Mouse (Mus musculus) Patski (cell line): ENCODE measurements around the gene Dhodh. TPM values are rescaled to one million over a fixed set of nuclear protein-coding genes. Genes with fewer than 3 reads are reported as not detected.

Experiments
- ATAC-seq: fragments of 100-300 bp; one replicate; pipeline ENCODE4 v1.8.0; 2021
- CTCF ChIA-PET: fragments of 350-600 bp; sonication (Branson Sonifier 250); formaldehyde crosslinking; loops from one replicate; lab custom pipeline; 2022; ENCODE audit warnings: inconsistent platforms; lab: Charles Lee
- POLR2A ChIA-PET: fragments of 350-600 bp; sonication (Branson Sonifier 250); formaldehyde crosslinking; loops from one replicate; lab custom pipeline; 2022; ENCODE audit warnings: antibody characterized with exemption, inconsistent platforms; lab: Charles Lee
- DNase-seq: peaks from one replicate; pipeline ENCODE4 v3.0.0-alpha.2; 2011; ENCODE audit warnings: low read depth, low spot score
- H3K27me3 ChIP-seq: fragments of 371-371 bp; one replicate; pipeline ENCODE4 v1.5.1; 2021
- CTCF ChIP-seq: fragments of 100-300 bp; IDR thresholded peaks from one replicate; pipeline ENCODE4 v1.5.1; 2021
- in situ Hi-C: fragments of 300-500 bp; cut with MboI; formaldehyde crosslinking; loops from 3 replicates; pipeline ENCODE4 v1.11.1; 2018; ENCODE audit warnings: low pct_unique_long_range_greater_than_20kb, mixed read lengths
- polyA plus RNA-seq: library from polyadenylated mRNA; unstranded; gene quantifications from one replicate; pipeline ENCODE4 v1.2.3, GENCODE M21; 2021

Dhodh gene
- polyA plus RNA-seq, 1 experiment from 2014 or later = 14.3 TPM

DNA sequence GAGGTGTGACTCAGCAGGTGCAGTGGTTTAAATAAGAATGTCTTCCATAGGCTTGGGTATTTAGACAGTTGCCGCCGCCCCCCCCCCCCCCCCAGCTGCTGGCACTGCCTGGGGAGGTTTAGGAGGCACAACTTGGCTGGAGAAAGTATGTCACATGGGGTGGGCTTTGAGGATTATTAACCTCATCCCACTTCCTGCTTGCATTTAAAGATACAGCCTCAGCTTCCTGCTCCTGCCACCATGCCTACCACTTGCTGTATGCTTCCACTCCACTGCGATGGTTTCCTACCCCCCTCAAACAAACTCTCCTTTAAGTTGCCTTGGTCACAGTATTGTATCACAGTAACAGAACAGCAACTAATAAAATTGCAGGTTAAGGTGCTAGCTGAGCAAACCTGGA, 64.4 kb downstream of the Dhodh start:
- POLR2A ChIA-PET = no interaction called here
- ATAC-seq = no peak
- in situ Hi-C loops = no loop called here

DNA sequence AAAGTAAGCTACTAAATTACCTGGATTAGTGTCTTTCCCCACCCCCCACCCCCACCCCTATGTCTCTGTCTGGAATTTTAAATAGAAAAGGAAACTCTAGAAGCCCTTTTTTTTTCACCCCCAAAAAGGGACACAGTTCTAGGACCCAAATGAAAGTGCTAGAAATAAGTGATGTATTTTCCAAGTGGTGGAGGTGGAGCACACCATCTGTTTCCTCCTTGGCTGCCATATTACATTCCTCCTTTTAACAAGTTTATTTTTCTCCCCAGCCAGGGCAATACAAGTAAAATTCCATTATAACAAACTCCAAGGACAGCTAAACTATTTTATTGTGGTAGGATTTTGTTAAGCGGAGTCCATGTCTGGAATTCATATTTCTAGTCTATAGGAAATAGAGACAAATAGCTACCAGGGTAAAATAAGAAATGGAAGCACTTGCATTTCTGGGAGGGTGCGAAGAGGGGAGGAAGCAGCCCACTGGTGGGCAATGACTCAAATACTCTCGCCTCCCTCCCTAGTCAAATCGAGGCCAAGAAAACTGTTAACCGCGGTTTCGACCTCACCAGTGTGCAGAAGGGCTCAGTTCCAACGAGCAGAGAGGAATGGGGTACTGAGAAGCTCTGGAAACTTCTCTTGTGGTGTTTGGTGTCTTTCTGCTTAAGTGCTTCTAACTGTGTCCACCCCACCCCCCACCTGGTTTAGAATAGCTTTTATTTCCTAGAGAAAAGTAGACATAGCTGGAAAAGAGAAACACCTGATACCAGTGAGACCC, 65.5 kb downstream of the Dhodh start:
- in situ Hi-C loops = no loop called here

More for the DNA sequence above, 64.4 kb downstream of the Dhodh start:
- TF ChIP-seq CTCF = no peak
- DNase-seq = no peak
- H3K27me3 ChIP-seq = no peaks in the 10 kb centered on the region
- CTCF ChIA-PET = interaction anchor here (1.4 kb wide), 1 partner anchor 8 kb away, joined by 3 read pairs; no protein-coding TSS in a partner anchor

GRCm38 (mm10) chr8:109542165-109542564, 66.3 kb downstream of the Dhodh start:
- in situ Hi-C loops = no loop called here
- DNase-seq (no peak), ATAC-seq (no peak)
- TF ChIP-seq CTCF = no peak
- H3K27me3 ChIP-seq = peaks cover 3% of the 10 kb centered on the region
- POLR2A ChIA-PET = no interaction called here
- CTCF ChIA-PET = interaction anchor here (1.1 to 1.5 kb wide), 2 partner anchors 10 kb away, joined by 3 to 4 read pairs; no protein-coding TSS in a partner anchor

More for the DNA sequence above, 65.5 kb downstream of the Dhodh start:
- no peak for TF ChIP-seq CTCF
- POLR2A ChIA-PET = interaction anchor here (0.7 kb wide), 1 partner anchor 9 kb away, joined by 3 read pairs; no protein-coding TSS in a partner anchor
- ATAC-seq (no peak), DNase-seq (no peak)
- peaks cover 3% of the 10 kb centered on the region for H3K27me3 ChIP-seq
- CTCF ChIA-PET = interaction anchor here (1.4 to 1.5 kb wide), 2 partner anchors 9 kb away, joined by 3 to 4 read pairs; no protein-coding TSS in a partner anchor

Other genes with a start within 250 kb of the Dhodh start
- gene Pmfbp1, start 114.6 kb downstream of the Dhodh start, polyA plus RNA-seq = not detected
- 39.9 TPM for gene Dhx38, start 42.8 kb downstream of the Dhodh start, polyA plus RNA-seq
- 14.8 TPM for gene Txnl4b, start 42.8 kb downstream of the Dhodh start, polyA plus RNA-seq
- gene Hp, start 29.5 kb downstream of the Dhodh start, polyA plus RNA-seq = 0.45 TPM
- 0.45 TPM for gene Pkd1l3, start 5.8 kb upstream of the Dhodh start, polyA plus RNA-seq
- gene Ist1, start 84.6 kb upstream of the Dhodh start, polyA plus RNA-seq = 104 TPM
- gene Zfp821, start 96.9 kb upstream of the Dhodh start, polyA plus RNA-seq = 28.7 TPM
- gene Atxn1l, start 129.1 kb upstream of the Dhodh start, polyA plus RNA-seq = 40.5 TPM
- gene Ap1g1, start 169.9 kb upstream of the Dhodh start, polyA plus RNA-seq = 104 TPM